Mouse (Mus musculus) CD8-positive naive resting alpha-beta T cell, adult 2 months (primary cell): ENCODE measurements around the gene Unc13a.

ENCODE experiments used
- DNase-seq, 2 experiments: peaks; one replicate each; pipeline ENCODE4 v3.0.0; 2022; ENCODE audit warnings: low read depth in 2 of 2, low spot score in 2 of 2

The Unc13a gene

GRCm38 (mm10) chr8:71687616-71688015 is 16.1 kb upstream of the Unc13a start:
- DNase-seq: no peak

GRCm38 (mm10) chr8:71686143-71686734 is 14.7 kb upstream of the Unc13a start:
- no peak for DNase-seq

GRCm38 (mm10) chr8:71685573-71685972 is 14.0 kb upstream of the Unc13a start:
- no peak for DNase-seq

GRCm38 (mm10) chr8:71684701-71685100 is 13.1 kb upstream of the Unc13a start:
- DNase-seq: no peak

- no peak for DNase-seq
Observed at GRCm38 (mm10) chr8:71682832-71683231, 11.3 kb upstream of the Unc13a start.

GRCm38 (mm10) chr8:71681369-71681915 is 9.9 kb upstream of the Unc13a start:
- DNase-seq: no peak

GRCm38 (mm10) chr8:71680471-71680870 is 8.9 kb upstream of the Unc13a start:
- DNase-seq: no peak

GRCm38 (mm10) chr8:71679550-71680168 is 8.1 kb upstream of the Unc13a start:
- DNase-seq: no peak

GRCm38 (mm10) chr8:71679116-71679515 is 7.6 kb upstream of the Unc13a start:
- DNase-seq: no peak

- no peak for DNase-seq
Observed at GRCm38 (mm10) chr8:71678216-71678615, 6.7 kb upstream of the Unc13a start.

- DNase-seq: no peak
Observed at GRCm38 (mm10) chr8:71677555-71677954, 6.0 kb upstream of the Unc13a start.

GRCm38 (mm10) chr8:71676803-71677202 is 5.2 kb upstream of the Unc13a start:
- DNase-seq: no peak

- peak; percentile 55 to 58 for DNase-seq
Observed at GRCm38 (mm10) chr8:71676020-71676741, 4.6 kb upstream of the Unc13a start, which contains the start of gene Jak3. Gene Jak3, plus strand, starts transcription at chr8:71676296.

GRCm38 (mm10) chr8:71675456-71676019 is 4.0 kb upstream of the Unc13a start:
- DNase-seq: no peak

GRCm38 (mm10) chr8:71674071-71674470 is 2.5 kb upstream of the Unc13a start:
- DNase-seq: no peak

GRCm38 (mm10) chr8:71672168-71672735 is 695 bp upstream of the Unc13a start:
- DNase-seq: no peak

- DNase-seq: no peak
Observed at GRCm38 (mm10) chr8:71670621-71671548, 672 bp downstream of the Unc13a start.

- no peak for DNase-seq
Observed at GRCm38 (mm10) chr8:71670198-71670597, 1.4 kb downstream of the Unc13a start.

GRCm38 (mm10) chr8:71668220-71668975 is 3.2 kb downstream of the Unc13a start:
- peak; percentile 39 to 56 for DNase-seq

- no peak for DNase-seq
Observed at GRCm38 (mm10) chr8:71667256-71667655, 4.3 kb downstream of the Unc13a start.
